Mouse (Mus musculus): ENCODE data around the gene Wsb2. TPM values are rescaled to one million over a fixed set of nuclear protein-coding genes. Genes with fewer than 3 reads are reported as not detected.
"Not testable (repeated sequence)": the region's sequence is repeated elsewhere in the genome, so short reads cannot be mapped to it uniquely, and the experiment has no call there.

Gene Wsb2
- polyA plus RNA-seq, 1 experiment = 238 TPM

GRCm38 (mm10) chr5:117326408-117326807 is 30.7 kb upstream of the Wsb2 start:
- no peak overlapping the region for H3K4me3 ChIP-seq (replicated peaks; ENCODE audit: insufficient read depth, low read depth, low read length)
- DNase-seq = no peak
- H3K27me3 ChIP-seq (ENCODE audit: control insufficient read depth, insufficient read depth, low read length) = no peaks in the 10 kb centered on the region
- H3K27ac ChIP-seq (ENCODE audit: insufficient read depth, low read length) = no peak overlapping the region
- 74% methylated on average over 6 of the region's 6 CpGs for WGBS
- no peaks in the 10 kb centered on the region for H3K4me1 ChIP-seq (ENCODE audit: control insufficient read depth, insufficient read depth, low read length)
- TF ChIP-seq POLR2A (IDR thresholded peaks at IDR 0.05; ENCODE audit: borderline replicate concordance, insufficient read depth, low read length) (no peak), CTCF (IDR thresholded peaks at IDR 0.05; ENCODE audit: borderline replicate concordance, insufficient read depth, low read depth, low read length) (no peak)

- TF ChIP-seq POLR2A (IDR thresholded peaks at IDR 0.05; ENCODE audit: borderline replicate concordance, insufficient read depth, low read length) = no peak
- TF ChIP-seq CTCF (IDR thresholded peaks at IDR 0.05; ENCODE audit: borderline replicate concordance, insufficient read depth, low read depth, low read length) = no peak
- WGBS = 94% methylated on average over 7 of the region's 7 CpGs
- DNase-seq = no peak
Observed at GRCm38 (mm10) chr5:117330457-117330856, 26.6 kb upstream of the Wsb2 start.

GRCm38 (mm10) chr5:117337999-117338398 is 19.1 kb upstream of the Wsb2 start:
- H3K4me3 ChIP-seq (replicated peaks; ENCODE audit: insufficient read depth, low read depth, low read length) = no peak overlapping the region
- no peak for DNase-seq
- no peaks in the 10 kb centered on the region for H3K27me3 ChIP-seq (ENCODE audit: control insufficient read depth, insufficient read depth, low read length)
- WGBS = 90% methylated on average over 10 of the region's 10 CpGs
- no peak overlapping the region for H3K27ac ChIP-seq (ENCODE audit: insufficient read depth, low read length)
- no peak for TF ChIP-seq POLR2A (IDR thresholded peaks at IDR 0.05; ENCODE audit: borderline replicate concordance, insufficient read depth, low read length)
- TF ChIP-seq CTCF (IDR thresholded peaks at IDR 0.05; ENCODE audit: borderline replicate concordance, insufficient read depth, low read depth, low read length) = no peak
- no peaks in the 10 kb centered on the region for H3K4me1 ChIP-seq (ENCODE audit: control insufficient read depth, insufficient read depth, low read length)

More at GRCm38 (mm10) chr5:117330457-117330856, 26.6 kb upstream of the Wsb2 start:
- Histone ChIP-seq H3K27me3 (ENCODE audit: control insufficient read depth, insufficient read depth, low read length) (no peaks in the 10 kb centered on the region), H3K4me1 (ENCODE audit: control insufficient read depth, insufficient read depth, low read length) (no peaks in the 10 kb centered on the region), H3K4me3 (replicated peaks; ENCODE audit: insufficient read depth, low read depth, low read length) (no peak overlapping the region), H3K27ac (ENCODE audit: insufficient read depth, low read length) (no peak overlapping the region)

- TF ChIP-seq POLR2A (IDR thresholded peaks at IDR 0.05; ENCODE audit: borderline replicate concordance, insufficient read depth, low read length) = no peak
- Histone ChIP-seq H3K27ac (ENCODE audit: insufficient read depth, low read length) (no peak overlapping the region), H3K27me3 (ENCODE audit: control insufficient read depth, insufficient read depth, low read length) (no peaks in the 10 kb centered on the region), H3K4me1 (ENCODE audit: control insufficient read depth, insufficient read depth, low read length) (no peaks in the 10 kb centered on the region), H3K4me3 (replicated peaks; ENCODE audit: insufficient read depth, low read depth, low read length) (no peak overlapping the region)
- DNase-seq = no peak
- 78% methylated on average over 8 of the region's 8 CpGs for WGBS
Observed at GRCm38 (mm10) chr5:117338503-117338902, 18.6 kb upstream of the Wsb2 start.

GRCm38 (mm10) chr5:117340081-117340480 is 17.0 kb upstream of the Wsb2 start:
- WGBS = 86% methylated on average over 6 of the region's 6 CpGs
- DNase-seq = no peak
- Histone ChIP-seq H3K4me3 (replicated peaks; ENCODE audit: insufficient read depth, low read depth, low read length) (no peak overlapping the region), H3K27ac (ENCODE audit: insufficient read depth, low read length) (no peak overlapping the region), H3K4me1 (ENCODE audit: control insufficient read depth, insufficient read depth, low read length) (no peaks in the 10 kb centered on the region), H3K27me3 (ENCODE audit: control insufficient read depth, insufficient read depth, low read length) (no peaks in the 10 kb centered on the region)
- TF ChIP-seq POLR2A (IDR thresholded peaks at IDR 0.05; ENCODE audit: borderline replicate concordance, insufficient read depth, low read length) (no peak), CTCF (IDR thresholded peaks at IDR 0.05; ENCODE audit: borderline replicate concordance, insufficient read depth, low read depth, low read length) (no peak)

GRCm38 (mm10) chr5:117341896-117342295 is 15.2 kb upstream of the Wsb2 start:
- no peak for TF ChIP-seq POLR2A (IDR thresholded peaks at IDR 0.05; ENCODE audit: borderline replicate concordance, insufficient read depth, low read length)
- no peak for TF ChIP-seq CTCF (IDR thresholded peaks at IDR 0.05; ENCODE audit: borderline replicate concordance, insufficient read depth, low read depth, low read length)
- WGBS = 87% methylated on average over 6 of the region's 6 CpGs
- no peak for DNase-seq
- no peaks in the 10 kb centered on the region for H3K4me1 ChIP-seq (ENCODE audit: control insufficient read depth, insufficient read depth, low read length)
- H3K27ac ChIP-seq (ENCODE audit: insufficient read depth, low read length) = no peak overlapping the region
- H3K27me3 ChIP-seq (ENCODE audit: control insufficient read depth, insufficient read depth, low read length) = no peaks in the 10 kb centered on the region
- no peak overlapping the region for H3K4me3 ChIP-seq (replicated peaks; ENCODE audit: insufficient read depth, low read depth, low read length)

GRCm38 (mm10) chr5:117344496-117344895 is 12.6 kb upstream of the Wsb2 start:
- not testable (repeated sequence) for H3K4me1 ChIP-seq (ENCODE audit: control insufficient read depth, insufficient read depth, low read length); DNase-seq; H3K4me3 ChIP-seq (replicated peaks; ENCODE audit: insufficient read depth, low read depth, low read length); H3K27me3 ChIP-seq (ENCODE audit: control insufficient read depth, insufficient read depth, low read length); H3K27ac ChIP-seq (ENCODE audit: insufficient read depth, low read length)
- WGBS = 84% methylated on average over 5 of the region's 5 CpGs

- TF ChIP-seq POLR2A (IDR thresholded peaks at IDR 0.05; ENCODE audit: borderline replicate concordance, insufficient read depth, low read length) = no peak
- DNase-seq = no peak
- no peak overlapping the region for H3K27ac ChIP-seq (ENCODE audit: insufficient read depth, low read length)
- no peaks in the 10 kb centered on the region for H3K4me1 ChIP-seq (ENCODE audit: control insufficient read depth, insufficient read depth, low read length)
- H3K4me3 ChIP-seq (replicated peaks; ENCODE audit: insufficient read depth, low read depth, low read length) = no peak overlapping the region
- WGBS = 85% methylated on average over 5 of the region's 5 CpGs
- H3K27me3 ChIP-seq (ENCODE audit: control insufficient read depth, insufficient read depth, low read length) = no peaks in the 10 kb centered on the region
Observed at GRCm38 (mm10) chr5:117345432-117345976, 11.6 kb upstream of the Wsb2 start.

Data from cerebellum, adult 2 months (tissue).